Mouse (Mus musculus) midbrain, embryonic 16.5 days (tissue): ENCODE results near the gene Lclat1. TPM values are rescaled to one million over a fixed set of nuclear protein-coding genes. Genes with fewer than 3 reads are reported as not detected.
A peak's percentile ranks its signal among the peaks of the same experiment; 100 is the strongest.
"Not testable (repeated sequence)": the region's sequence is repeated elsewhere in the genome, so short reads cannot be mapped to it uniquely, and the experiment has no call there.

Experiments used
- ATAC-seq: fragments of 200-750 bp; cut with Nextera tagmentation; 2 replicates; pipeline ENCODE4 v1.8.0; 2017; ENCODE audit warnings: moderate TSS enrichment
- H3K27ac ChIP-seq: fragments of 300-500 bp; sonication (generic); 2 replicates; pipeline ENCODE4 v1.5.1; 2014; ENCODE audit warnings: mild to moderate bottlenecking, low read length, mixed read lengths
- H3K27me3 ChIP-seq: fragments of 300-500 bp; sonication (generic); 2 replicates; pipeline ENCODE4 v1.6.1; 2014; ENCODE audit warnings: low read depth, low read length, mixed read lengths; ENCODE audit not compliant: control insufficient read depth, insufficient read depth
- H3K36me3 ChIP-seq: fragments of 300-500 bp; sonication (generic); 2 replicates; pipeline ENCODE4 v1.6.1; 2014; ENCODE audit warnings: mild to moderate bottlenecking, low read length, moderate library complexity, mixed read lengths; ENCODE audit not compliant: control insufficient read depth, insufficient read depth
- H3K4me1 ChIP-seq: fragments of 300-500 bp; sonication (generic); 2 replicates; pipeline ENCODE4 v1.6.1; 2014; ENCODE audit warnings: mild to moderate bottlenecking, low read length, mixed read lengths; ENCODE audit not compliant: control insufficient read depth, insufficient read depth
- H3K4me2 ChIP-seq: fragments of 300-500 bp; sonication (generic); 2 replicates; pipeline ENCODE4 v1.6.1; 2014; ENCODE audit warnings: mild to moderate bottlenecking, low read length, mixed read lengths
- H3K4me3 ChIP-seq: fragments of 300-500 bp; sonication (generic); 2 replicates; pipeline ENCODE4 v1.5.1; 2014; ENCODE audit warnings: low read depth, mild to moderate bottlenecking, low read length, moderate library complexity, mixed read lengths
- H3K9ac ChIP-seq: fragments of 300-500 bp; sonication (generic); 2 replicates; pipeline ENCODE4 v1.6.1; 2014; ENCODE audit warnings: low read depth, low read length, mixed read lengths
- H3K9me3 ChIP-seq: fragments of 300-500 bp; sonication (generic); replicated peaks from 2 replicates; pipeline ENCODE4 v1.6.1; 2014; ENCODE audit warnings: mild to moderate bottlenecking, low read length, mixed read lengths; ENCODE audit not compliant: control insufficient read depth, poor library complexity, severe bottlenecking
- WGBS: fragments of 180-500 bp; shearing (Covaris S2); extraction: QIAGEN DNeasy Blood & Tissue Kit; methylation state at CpG from one replicate; pipeline ENCODE4 v1.1.7; 2014; 5-methylcytosine and 5-hydroxymethylcytosine counted together
- polyA plus RNA-seq: library from polyadenylated mRNA; unstranded; fragments of >200 nt; fragmentation: Nextera tagmentation; extraction: Ambion mirVana; gene quantifications from 2 replicates; pipeline ENCODE4 v1.2.1, GENCODE M21; 2015

Lclat1 gene
- polyA plus RNA-seq, 1 experiment from 2014 or later = 14.5 TPM

GRCm38 (mm10) chr17:73259258-73259657 lies 151.5 kb downstream of the Lclat1 start:
- H3K4me2 ChIP-seq, H3K9me3 ChIP-seq, H3K27ac ChIP-seq, H3K27me3 ChIP-seq, H3K9ac ChIP-seq, H3K36me3 ChIP-seq, ATAC-seq, H3K4me3 ChIP-seq, H3K4me1 ChIP-seq: not testable (repeated sequence)
- 93% methylated on average over 5 of the region's 5 CpGs for WGBS

- Histone ChIP-seq H3K9me3 (no peaks in the 10 kb centered on the region), H3K27ac (no peak overlapping the region), H3K4me3 (no peak overlapping the region), H3K9ac (no peak overlapping the region), H3K4me1 (peaks cover 5% of the 10 kb centered on the region), H3K36me3 (no peaks in the 10 kb centered on the region), H3K27me3 (no peaks in the 10 kb centered on the region), H3K4me2 (no peak overlapping the region)
- no peak for ATAC-seq
- WGBS = 98% methylated on average over 2 of the region's 2 CpGs
Observed at GRCm38 (mm10) chr17:73262558-73262957, 154.8 kb downstream of the Lclat1 start.

- H3K4me2 ChIP-seq = no peak overlapping the region
- H3K9me3 ChIP-seq = no peaks in the 10 kb centered on the region
- 90% methylated on average over 8 of the region's 8 CpGs for WGBS
- H3K36me3 ChIP-seq = no peaks in the 10 kb centered on the region
- H3K27ac ChIP-seq = no peak overlapping the region
- no peaks in the 10 kb centered on the region for H3K27me3 ChIP-seq
- no peak overlapping the region for H3K4me3 ChIP-seq
- ATAC-seq = no peak
- peaks cover 4% of the 10 kb centered on the region for H3K4me1 ChIP-seq
- no peak overlapping the region for H3K9ac ChIP-seq
Observed at GRCm38 (mm10) chr17:73263077-73263501, 155.3 kb downstream of the Lclat1 start.

GRCm38 (mm10) chr17:73270871-73271796 lies 163.3 kb downstream of the Lclat1 start:
- no peak overlapping the region for H3K4me3 ChIP-seq
- H3K4me2 ChIP-seq = peak overlapping the region; percentile 5

GRCm38 (mm10) chr17:73271797-73272600 lies 164.2 kb downstream of the Lclat1 start:
- Histone ChIP-seq H3K9me3 (no peaks in the 10 kb centered on the region), H3K27me3 (no peaks in the 10 kb centered on the region), H3K4me3 (no peak overlapping the region), H3K27ac (peak overlapping the region; percentile 68), H3K4me1 (peaks cover 15% of the 10 kb centered on the region), H3K36me3 (no peaks in the 10 kb centered on the region), H3K9ac (no peak overlapping the region), H3K4me2 (no peak overlapping the region; the same call in 1 of the 2 replicates)
- 62% methylated on average over 7 of the region's 7 CpGs for WGBS
- ATAC-seq = peak; percentile 95

More at GRCm38 (mm10) chr17:73270871-73271796, 163.3 kb downstream of the Lclat1 start:
- Histone ChIP-seq H3K27me3 (no peaks in the 10 kb centered on the region), H3K4me1 (peaks cover 15% of the 10 kb centered on the region), H3K9me3 (no peaks in the 10 kb centered on the region), H3K27ac (peak overlapping the region; percentile 68), H3K9ac (no peak overlapping the region), H3K36me3 (no peaks in the 10 kb centered on the region)
- 77% methylated on average over 15 of the region's 15 CpGs for WGBS
- peak; percentile 78 for ATAC-seq

GRCm38 (mm10) chr17:73273809-73274208 lies 166.0 kb downstream of the Lclat1 start:
- Histone ChIP-seq H3K27ac (no peak overlapping the region), H3K4me2 (no peak overlapping the region), H3K4me3 (no peak overlapping the region), H3K9me3 (no peaks in the 10 kb centered on the region), H3K27me3 (no peaks in the 10 kb centered on the region), H3K4me1 (peaks cover 15% of the 10 kb centered on the region), H3K36me3 (no peaks in the 10 kb centered on the region), H3K9ac (no peak overlapping the region)
- ATAC-seq = no peak
- 84% methylated on average over 7 of the region's 7 CpGs for WGBS

- 88% methylated on average over 10 of the region's 10 CpGs for WGBS
- H3K36me3 ChIP-seq = no peaks in the 10 kb centered on the region
- no peaks in the 10 kb centered on the region for H3K9me3 ChIP-seq
- H3K4me1 ChIP-seq = peaks cover 15% of the 10 kb centered on the region
- no peak overlapping the region for H3K4me3 ChIP-seq
- H3K4me2 ChIP-seq = no peak overlapping the region
- H3K9ac ChIP-seq = no peak overlapping the region
- no peak overlapping the region for H3K27ac ChIP-seq
- H3K27me3 ChIP-seq = no peaks in the 10 kb centered on the region
- no peak for ATAC-seq
Observed at GRCm38 (mm10) chr17:73275066-73275465, 167.3 kb downstream of the Lclat1 start.

GRCm38 (mm10) chr17:73277770-73278169 lies 170.0 kb downstream of the Lclat1 start:
- Histone ChIP-seq H3K9ac (no peak overlapping the region), H3K9me3 (no peaks in the 10 kb centered on the region), H3K36me3 (no peaks in the 10 kb centered on the region), H3K4me3 (no peak overlapping the region), H3K27me3 (no peaks in the 10 kb centered on the region), H3K4me1 (no peaks in the 10 kb centered on the region), H3K4me2 (no peak overlapping the region), H3K27ac (no peak overlapping the region)
- 94% methylated on average over 4 of the region's 4 CpGs for WGBS
- ATAC-seq = no peak

- H3K27me3 ChIP-seq, H3K9ac ChIP-seq, ATAC-seq, H3K27ac ChIP-seq, H3K36me3 ChIP-seq, H3K9me3 ChIP-seq, H3K4me3 ChIP-seq, H3K4me2 ChIP-seq, H3K4me1 ChIP-seq: not testable (repeated sequence)
- WGBS = 58% methylated on average over 6 of the region's 6 CpGs
Observed at GRCm38 (mm10) chr17:73282702-73283101, 174.9 kb downstream of the Lclat1 start.
